Mouse (Mus musculus): ENCODE measurements around the gene Zfp638.

The Zfp638 gene

GRCm38 (mm10) chr6:83891251-83891650, 24.3 kb downstream of the Zfp638 start:
- DNase-seq = no peak

GRCm38 (mm10) chr6:83891687-83892086, 24.8 kb downstream of the Zfp638 start:
- DNase-seq = no peak

GRCm38 (mm10) chr6:83893086-83893485, 26.2 kb downstream of the Zfp638 start:
- DNase-seq = no peak

GRCm38 (mm10) chr6:83893584-83893983, 26.7 kb downstream of the Zfp638 start:
- no peak for DNase-seq

- DNase-seq = no peak
Measured at GRCm38 (mm10) chr6:83899142-83899541, 32.2 kb downstream of the Zfp638 start.

GRCm38 (mm10) chr6:83905276-83905675, 38.4 kb downstream of the Zfp638 start:
- no peak for DNase-seq

GRCm38 (mm10) chr6:83906659-83907058, 39.8 kb downstream of the Zfp638 start:
- no peak for DNase-seq

GRCm38 (mm10) chr6:83908386-83908785, 41.5 kb downstream of the Zfp638 start:
- DNase-seq = no peak

GRCm38 (mm10) chr6:83913710-83914109, 46.8 kb downstream of the Zfp638 start:
- DNase-seq = no peak

GRCm38 (mm10) chr6:83914183-83914719, 47.3 kb downstream of the Zfp638 start:
- peak; percentile 97 to 100 for DNase-seq

GRCm38 (mm10) chr6:83914720-83915271, 47.9 kb downstream of the Zfp638 start:
- no peak for DNase-seq

- peak in 1 of 2 experiments; percentile 37 for DNase-seq
Measured at GRCm38 (mm10) chr6:83927418-83927817, 60.5 kb downstream of the Zfp638 start.

GRCm38 (mm10) chr6:83928225-83928624, 61.3 kb downstream of the Zfp638 start:
- no peak for DNase-seq

GRCm38 (mm10) chr6:83939492-83939891, 72.6 kb downstream of the Zfp638 start:
- no peak for DNase-seq

GRCm38 (mm10) chr6:83942806-83943205, 75.9 kb downstream of the Zfp638 start:
- no peak for DNase-seq

GRCm38 (mm10) chr6:83953603-83954002, 86.7 kb downstream of the Zfp638 start:
- DNase-seq = no peak

GRCm38 (mm10) chr6:83987642-83988041, 120.7 kb downstream of the Zfp638 start:
- DNase-seq = no peak

- DNase-seq = no peak
Measured at GRCm38 (mm10) chr6:84002716-84003115, 135.8 kb downstream of the Zfp638 start.

- no peak for DNase-seq
Measured at GRCm38 (mm10) chr6:84004295-84004694, 137.4 kb downstream of the Zfp638 start.

GRCm38 (mm10) chr6:84008363-84009171, 141.7 kb downstream of the Zfp638 start, which contains the start of gene Dysf:
TSS of gene Dysf (plus strand) at chr6:84008590.
- DNase-seq = no peak

GRCm38 (mm10) chr6:84009172-84009872, 142.4 kb downstream of the Zfp638 start:
- DNase-seq = no peak

- DNase-seq = no peak
Measured at GRCm38 (mm10) chr6:84009915-84010302, 143.0 kb downstream of the Zfp638 start.

All from spleen, adult 18-20 months (tissue).